Mouse (Mus musculus): ENCODE measurements at regions not wholly inside any gene's neighbourhood (a gene's known extent, or its start where the extent isn't known, plus 50 kb on each side); places are given as distances from the start of the nearest gene placed in this dataset.

DNA sequence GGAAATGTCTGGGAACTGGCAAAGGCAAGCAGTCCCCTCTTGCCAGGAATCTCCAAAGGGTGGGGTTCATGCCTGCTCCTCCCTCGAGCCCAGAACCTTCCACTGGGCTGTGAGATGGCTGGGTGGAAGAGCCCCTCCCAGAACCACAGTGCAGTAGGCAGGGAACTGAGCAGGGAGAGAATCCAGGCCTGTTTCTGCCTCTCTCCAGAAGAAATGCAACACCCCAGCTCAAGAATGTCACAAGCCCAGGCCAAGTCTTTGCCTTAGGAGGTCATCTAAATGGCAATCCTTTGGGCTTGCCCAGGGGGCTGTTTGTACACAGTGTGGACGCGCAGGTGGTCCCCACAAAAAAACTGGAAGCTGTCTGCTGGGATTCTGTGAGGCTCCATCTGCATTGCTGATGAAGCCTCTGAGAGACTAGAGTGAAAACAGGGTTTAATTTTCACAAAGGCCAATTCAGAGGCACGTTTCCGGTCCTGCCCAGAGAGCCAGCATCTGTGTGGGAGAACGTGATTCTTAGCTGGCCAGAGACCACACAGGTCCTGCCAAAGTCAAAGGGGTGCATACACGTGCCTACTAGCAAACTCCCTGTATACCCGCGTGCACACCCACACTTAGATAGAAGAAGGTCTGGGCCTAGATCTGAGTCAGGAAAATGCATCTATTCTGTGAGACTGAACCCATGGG, 129.0 kb downstream of the Hmg20a start:
- no peak overlapping the region for H3K27ac ChIP-seq (ENCODE audit: insufficient read depth, low read depth, low read length)
- TF ChIP-seq POLR2A (IDR thresholded peaks at IDR 0.05; ENCODE audit: borderline replicate concordance, low read depth, low read length) (no peak), CTCF (IDR thresholded peaks at IDR 0.05; ENCODE audit: low read depth, low read length) (no peak)
- H3K4me1 ChIP-seq (ENCODE audit: control insufficient read depth, insufficient read depth, low read length): peaks cover 19% of the 10 kb centered on the region
- H3K4me3 ChIP-seq (ENCODE audit: insufficient read depth, low read length): no peak overlapping the region

DNA sequence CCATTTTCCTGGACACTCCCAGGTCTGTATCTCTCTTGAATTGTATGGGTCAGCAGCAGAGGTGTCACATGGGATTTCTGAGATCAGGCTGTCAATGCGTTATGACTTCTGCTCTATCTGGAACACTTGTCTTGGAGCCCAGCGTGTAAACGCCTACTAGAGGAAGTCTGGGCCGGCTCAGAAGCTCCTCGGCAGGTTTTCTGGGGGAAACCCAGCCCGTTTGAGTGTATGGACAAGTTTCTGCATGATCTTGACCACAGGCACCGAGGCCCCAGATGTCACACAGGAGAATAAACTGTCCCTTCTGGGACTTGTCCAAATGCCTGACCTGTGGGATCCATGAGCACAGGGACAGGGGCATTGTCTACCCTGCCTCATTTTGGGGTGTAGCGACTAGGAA, 131.4 kb downstream of the Hmg20a start:
- TF ChIP-seq POLR2A (IDR thresholded peaks at IDR 0.05; ENCODE audit: borderline replicate concordance, low read depth, low read length) (no peak), CTCF (IDR thresholded peaks at IDR 0.05; ENCODE audit: low read depth, low read length) (no peak)
- Histone ChIP-seq H3K27ac (ENCODE audit: insufficient read depth, low read depth, low read length) (no peak overlapping the region), H3K4me1 (ENCODE audit: control insufficient read depth, insufficient read depth, low read length) (peaks cover 21% of the 10 kb centered on the region), H3K4me3 (ENCODE audit: insufficient read depth, low read length) (no peak overlapping the region)

DNA sequence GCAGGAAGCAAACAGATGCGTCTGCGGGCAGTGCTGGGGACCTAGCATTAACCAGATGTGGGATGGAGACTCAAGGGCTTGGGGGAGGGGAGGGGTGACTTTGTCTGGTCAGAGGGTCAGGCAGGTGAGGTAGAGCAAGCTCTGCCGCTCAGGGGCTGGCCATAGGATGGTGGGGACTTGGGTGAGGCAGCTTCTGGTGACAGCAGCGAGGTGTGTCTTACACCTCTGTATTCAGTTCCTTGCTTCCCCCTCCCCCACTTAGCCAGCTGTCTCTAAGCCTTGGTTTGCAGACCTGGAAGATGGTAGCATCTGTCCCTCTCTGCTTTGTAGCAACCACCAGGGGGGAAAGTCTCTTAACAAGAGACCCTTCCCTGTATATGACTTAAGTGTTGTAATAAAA, 131.8 kb downstream of the Hmg20a start:
- Histone ChIP-seq H3K4me3 (ENCODE audit: insufficient read depth, low read length) (no peak overlapping the region), H3K4me1 (ENCODE audit: control insufficient read depth, insufficient read depth, low read length) (peaks cover 21% of the 10 kb centered on the region), H3K27ac (ENCODE audit: insufficient read depth, low read depth, low read length) (no peak overlapping the region)
- TF ChIP-seq POLR2A (IDR thresholded peaks at IDR 0.05; ENCODE audit: borderline replicate concordance, low read depth, low read length): no peak
- no peak for TF ChIP-seq CTCF (IDR thresholded peaks at IDR 0.05; ENCODE audit: low read depth, low read length)

DNA sequence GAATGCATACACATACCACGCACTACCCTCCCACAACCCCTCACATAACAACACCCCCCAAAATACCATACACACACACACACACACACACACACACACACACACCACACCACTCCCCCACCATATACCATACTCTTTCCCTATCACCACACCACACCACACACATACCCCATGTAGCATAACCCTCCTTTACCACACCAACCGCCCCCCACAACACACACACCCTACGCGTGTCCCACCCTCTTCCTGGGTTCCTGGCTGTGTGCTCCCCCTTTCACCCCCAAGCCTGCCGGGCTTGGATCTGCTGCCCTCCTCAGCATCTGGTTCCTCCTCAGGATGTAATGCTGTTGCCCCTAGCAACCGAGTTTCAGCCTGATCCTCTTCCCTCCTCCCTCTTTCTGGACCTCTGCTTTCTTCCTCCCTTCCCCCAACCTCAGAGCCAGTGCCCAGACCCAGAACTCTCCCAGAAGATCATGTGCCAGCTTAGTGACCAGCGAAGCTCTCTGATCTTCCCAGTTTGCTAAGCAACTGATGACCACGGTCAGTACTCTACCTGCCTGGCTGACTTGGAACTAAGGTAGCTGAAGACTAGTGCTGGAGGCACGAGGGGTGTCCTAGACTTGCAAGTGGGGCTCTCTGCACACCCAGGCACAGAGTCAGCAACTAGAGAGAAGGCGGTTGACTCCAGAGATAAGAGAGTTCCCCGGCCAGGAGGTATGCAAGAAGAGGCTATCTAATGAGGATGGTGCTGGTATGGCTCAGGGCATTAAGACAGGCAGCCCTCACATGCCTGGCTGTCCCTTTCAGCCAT, 133.2 kb downstream of the Hmg20a start:
- no peak for TF ChIP-seq POLR2A (IDR thresholded peaks at IDR 0.05; ENCODE audit: borderline replicate concordance, low read depth, low read length)
- no peak for TF ChIP-seq CTCF (IDR thresholded peaks at IDR 0.05; ENCODE audit: low read depth, low read length)
- no peak overlapping the region for H3K4me3 ChIP-seq (ENCODE audit: insufficient read depth, low read length)
- H3K27ac ChIP-seq (ENCODE audit: insufficient read depth, low read depth, low read length): peak overlapping the region; percentile 87

DNA sequence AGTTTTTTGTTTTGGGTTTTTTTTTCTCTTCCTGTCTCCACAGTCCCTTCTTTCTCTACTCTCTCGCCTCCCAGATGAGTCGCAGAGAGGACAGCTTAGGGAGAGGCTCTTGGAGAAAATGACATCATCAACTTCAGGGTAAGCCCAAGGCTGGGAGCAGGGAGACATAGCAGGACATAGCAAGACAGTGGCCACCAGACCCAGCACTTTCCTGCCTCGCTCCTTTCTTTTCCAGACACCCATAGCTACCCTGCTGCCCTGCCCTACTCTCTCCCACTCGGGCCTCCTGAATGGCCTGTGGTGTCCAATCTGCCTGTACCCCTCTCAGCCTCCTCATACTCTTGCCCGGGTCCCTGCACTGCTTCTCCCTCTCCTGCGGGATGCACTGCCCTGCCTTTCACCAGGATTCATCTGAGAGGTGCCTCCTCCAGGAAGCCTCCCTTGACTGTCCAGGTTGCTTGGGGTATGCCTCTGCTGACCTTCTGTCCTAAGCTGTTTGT, 133.8 kb downstream of the Hmg20a start:
- peak overlapping the region; percentile 87 for H3K27ac ChIP-seq (ENCODE audit: insufficient read depth, low read depth, low read length)
- TF ChIP-seq POLR2A (IDR thresholded peaks at IDR 0.05; ENCODE audit: borderline replicate concordance, low read depth, low read length): no peak
- TF ChIP-seq CTCF (IDR thresholded peaks at IDR 0.05; ENCODE audit: low read depth, low read length): no peak
- peaks cover 21% of the 10 kb centered on the region for H3K4me1 ChIP-seq (ENCODE audit: control insufficient read depth, insufficient read depth, low read length)
- H3K4me3 ChIP-seq (ENCODE audit: insufficient read depth, low read length): no peak overlapping the region

More for the DNA sequence above, 133.2 kb downstream of the Hmg20a start:
- H3K4me1 ChIP-seq (ENCODE audit: control insufficient read depth, insufficient read depth, low read length): peaks cover 21% of the 10 kb centered on the region

DNA sequence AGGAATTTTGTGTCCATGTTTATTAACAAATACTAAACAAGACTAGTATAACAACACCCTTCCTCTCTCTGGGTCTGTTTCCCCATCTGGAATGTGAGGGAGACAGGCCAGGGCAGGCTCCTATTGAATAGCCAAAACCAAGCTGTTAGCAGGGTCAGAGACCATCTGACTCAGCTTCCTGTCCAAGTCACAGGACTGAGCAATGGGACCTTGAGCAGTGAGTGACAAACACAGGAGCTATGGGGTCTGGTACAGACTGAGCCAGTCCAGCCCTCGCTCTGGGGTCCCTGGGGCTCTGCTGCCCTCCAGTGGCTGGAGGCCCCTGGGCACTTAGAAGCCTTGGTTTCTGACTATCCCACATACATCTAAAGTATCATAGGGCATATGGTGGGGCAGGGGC, 134.4 kb downstream of the Hmg20a start:
- H3K4me3 ChIP-seq (ENCODE audit: insufficient read depth, low read length): no peak overlapping the region
- H3K27ac ChIP-seq (ENCODE audit: insufficient read depth, low read depth, low read length): peak overlapping the region; percentile 87
- peaks cover 21% of the 10 kb centered on the region for H3K4me1 ChIP-seq (ENCODE audit: control insufficient read depth, insufficient read depth, low read length)
- no peak for TF ChIP-seq POLR2A (IDR thresholded peaks at IDR 0.05; ENCODE audit: borderline replicate concordance, low read depth, low read length)
- TF ChIP-seq CTCF (IDR thresholded peaks at IDR 0.05; ENCODE audit: low read depth, low read length): peak; percentile 72

DNA sequence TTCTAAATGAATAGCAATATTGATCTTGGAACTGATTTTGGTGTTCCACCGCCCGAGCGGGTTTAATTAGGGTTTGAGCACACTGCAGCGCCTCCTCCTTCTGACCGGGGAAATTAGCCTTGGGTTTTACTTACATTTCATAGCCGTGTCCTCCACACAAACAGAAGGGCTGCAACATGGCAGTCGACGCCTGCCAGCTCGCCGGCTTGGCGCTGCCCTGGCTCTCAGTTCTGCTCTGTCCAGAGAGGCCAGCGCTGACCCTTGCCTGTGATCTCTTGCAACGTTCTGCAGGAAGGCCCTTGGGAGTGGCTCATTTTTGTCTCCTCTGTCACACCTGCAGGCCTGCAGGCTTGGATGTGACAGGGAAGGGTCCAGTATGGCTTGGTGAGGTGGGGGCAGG, 135.2 kb downstream of the Hmg20a start:
- TF ChIP-seq POLR2A (IDR thresholded peaks at IDR 0.05; ENCODE audit: borderline replicate concordance, low read depth, low read length) (no peak), CTCF (IDR thresholded peaks at IDR 0.05; ENCODE audit: low read depth, low read length) (no peak)
- no peak overlapping the region for H3K4me3 ChIP-seq (ENCODE audit: insufficient read depth, low read length)
- no peak overlapping the region for H3K27ac ChIP-seq (ENCODE audit: insufficient read depth, low read depth, low read length)
- peaks cover 21% of the 10 kb centered on the region for H3K4me1 ChIP-seq (ENCODE audit: control insufficient read depth, insufficient read depth, low read length)

DNA sequence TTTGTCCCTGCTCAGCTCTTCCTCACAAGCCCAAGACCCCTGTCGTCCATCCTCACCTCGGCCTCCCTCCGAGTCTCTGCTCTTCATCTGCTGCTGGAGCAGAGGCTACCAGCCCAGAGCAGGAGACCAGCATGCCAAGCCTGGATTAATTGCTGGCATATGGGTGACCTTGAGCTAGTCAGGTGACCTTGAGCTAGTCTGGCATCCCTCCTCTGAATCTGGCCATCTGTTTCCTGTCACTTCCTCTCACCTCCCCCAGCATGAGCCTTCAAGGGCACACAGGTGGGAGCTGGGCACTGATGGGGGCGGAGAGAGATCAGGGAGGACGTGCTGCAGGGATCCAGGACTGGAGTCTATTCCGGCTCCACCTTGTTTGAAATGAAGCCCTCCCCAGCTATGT, 135.7 kb downstream of the Hmg20a start:
- H3K4me1 ChIP-seq (ENCODE audit: control insufficient read depth, insufficient read depth, low read length): peaks cover 21% of the 10 kb centered on the region
- TF ChIP-seq CTCF (IDR thresholded peaks at IDR 0.05; ENCODE audit: low read depth, low read length): no peak
- TF ChIP-seq POLR2A (IDR thresholded peaks at IDR 0.05; ENCODE audit: borderline replicate concordance, low read depth, low read length): no peak
- H3K27ac ChIP-seq (ENCODE audit: insufficient read depth, low read depth, low read length): no peak overlapping the region
- no peak overlapping the region for H3K4me3 ChIP-seq (ENCODE audit: insufficient read depth, low read length)

DNA sequence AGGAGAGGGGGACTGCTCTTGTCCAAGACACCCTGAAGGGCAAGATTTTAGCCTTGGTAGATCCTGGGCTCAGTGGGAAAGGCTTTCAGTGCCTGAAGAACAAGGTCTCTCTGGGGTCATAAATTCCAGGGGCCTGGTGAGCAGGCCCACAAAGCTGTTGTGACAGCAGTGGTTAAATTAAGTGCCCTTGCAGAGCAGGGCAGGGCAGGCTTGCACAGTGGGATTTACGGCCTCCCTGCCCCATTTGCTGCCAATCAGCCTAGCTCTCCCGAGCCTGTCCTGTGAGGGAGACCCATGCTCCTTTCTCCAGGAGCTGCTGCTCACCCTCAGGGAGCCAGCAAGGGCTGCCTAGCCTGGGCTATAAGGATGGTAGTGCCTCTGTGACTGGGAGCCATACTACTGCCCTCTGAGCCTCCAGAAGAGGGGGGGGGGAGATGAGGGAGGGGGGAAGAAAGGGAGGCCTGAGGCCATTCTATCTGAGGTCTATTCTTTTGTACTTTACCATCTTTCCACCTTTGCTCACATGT, 141.3 kb downstream of the Hmg20a start:
- Histone ChIP-seq H3K4me3 (ENCODE audit: insufficient read depth, low read length) (no peak overlapping the region), H3K27ac (ENCODE audit: insufficient read depth, low read depth, low read length) (no peak overlapping the region), H3K4me1 (ENCODE audit: control insufficient read depth, insufficient read depth, low read length) (no peaks in the 10 kb centered on the region)
- TF ChIP-seq CTCF (IDR thresholded peaks at IDR 0.05; ENCODE audit: low read depth, low read length): no peak
- no peak for TF ChIP-seq POLR2A (IDR thresholded peaks at IDR 0.05; ENCODE audit: borderline replicate concordance, low read depth, low read length)

DNA sequence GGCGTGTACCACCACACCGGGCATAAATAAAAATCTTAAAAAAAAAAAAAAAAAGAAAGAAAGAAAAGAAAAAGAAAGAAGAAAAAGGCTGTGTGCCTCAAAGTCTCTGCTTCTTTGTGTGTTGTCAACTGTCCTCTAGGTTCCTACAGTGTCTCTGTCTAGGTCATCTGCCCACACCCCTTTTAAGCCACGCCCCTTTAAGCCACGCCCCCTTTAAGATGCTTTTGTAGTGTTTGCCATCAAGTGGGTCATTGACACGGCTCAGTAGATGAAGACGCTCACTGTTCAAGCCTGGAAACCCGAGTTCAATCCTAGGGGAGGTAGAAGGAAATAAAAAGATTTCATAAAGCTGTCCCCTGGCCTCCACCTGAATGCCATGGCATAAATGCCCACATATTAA, 144.0 kb downstream of the Hmg20a start:
- Histone ChIP-seq H3K4me1 (ENCODE audit: control insufficient read depth, insufficient read depth, low read length) (no peaks in the 10 kb centered on the region), H3K27ac (ENCODE audit: insufficient read depth, low read depth, low read length) (no peak overlapping the region), H3K4me3 (ENCODE audit: insufficient read depth, low read length) (no peak overlapping the region)
- TF ChIP-seq POLR2A (IDR thresholded peaks at IDR 0.05; ENCODE audit: borderline replicate concordance, low read depth, low read length) (no peak), CTCF (IDR thresholded peaks at IDR 0.05; ENCODE audit: low read depth, low read length) (no peak)
